Mouse (Mus musculus) midbrain, embryonic 12.5 days (tissue): ENCODE results near the gene Pcsk6. TPM values are rescaled to one million over a fixed set of nuclear protein-coding genes. Genes with fewer than 3 reads are reported as not detected.

ENCODE experiments used
- ATAC-seq: fragments of 200-750 bp; cut with Nextera tagmentation; 2 replicates; pipeline ENCODE4 v1.8.0; 2017; ENCODE audit warnings: low read depth, moderate TSS enrichment, moderate library complexity; ENCODE audit not compliant: low FRiP score
- H3K27ac ChIP-seq: fragments of 300-500 bp; sonication (generic); replicated peaks from 2 replicates; pipeline ENCODE4 v1.5.1; 2016; ENCODE audit warnings: mild to moderate bottlenecking
- H3K27me3 ChIP-seq: fragments of 300-500 bp; sonication (generic); 2 replicates; pipeline ENCODE4 v1.6.1; 2016; ENCODE audit warnings: mild to moderate bottlenecking
- H3K36me3 ChIP-seq: fragments of 300-500 bp; sonication (generic); 2 replicates; pipeline ENCODE4 v1.6.1; 2016
- H3K4me1 ChIP-seq: fragments of 300-500 bp; sonication (generic); 2 replicates; pipeline ENCODE4 v1.6.1; 2016
- H3K4me2 ChIP-seq: fragments of 300-500 bp; sonication (generic); replicated peaks from 2 replicates; pipeline ENCODE4 v1.6.1; 2016; ENCODE audit warnings: mild to moderate bottlenecking, moderate library complexity
- H3K4me3 ChIP-seq: fragments of 300-500 bp; sonication (generic); 2 replicates; pipeline ENCODE4 v1.5.1; 2016; ENCODE audit warnings: mild to moderate bottlenecking
- H3K9ac ChIP-seq: fragments of 300-500 bp; sonication (generic); replicated peaks from 2 replicates; pipeline ENCODE4 v1.6.1; 2016; ENCODE audit warnings: mild to moderate bottlenecking, moderate library complexity
- H3K9me3 ChIP-seq: fragments of 300-500 bp; sonication (generic); 2 replicates; pipeline ENCODE4 v1.6.1; 2016; ENCODE audit warnings: mild to moderate bottlenecking
- WGBS: fragments of 180-500 bp; shearing (Covaris S2); methylation state at CpG from one replicate; pipeline ENCODE4 v1.1.7; 2016; 5-methylcytosine and 5-hydroxymethylcytosine counted together
- polyA plus RNA-seq: library from polyadenylated mRNA; unstranded; fragments of >200 nt; fragmentation: Nextera tagmentation; extraction: Ambion mirVana; gene quantifications from 2 replicates; pipeline ENCODE4 v1.2.1, GENCODE M21; 2016

Gene Pcsk6
- polyA plus RNA-seq, 1 experiment from 2014 or later = 0.69 TPM

DNA sequence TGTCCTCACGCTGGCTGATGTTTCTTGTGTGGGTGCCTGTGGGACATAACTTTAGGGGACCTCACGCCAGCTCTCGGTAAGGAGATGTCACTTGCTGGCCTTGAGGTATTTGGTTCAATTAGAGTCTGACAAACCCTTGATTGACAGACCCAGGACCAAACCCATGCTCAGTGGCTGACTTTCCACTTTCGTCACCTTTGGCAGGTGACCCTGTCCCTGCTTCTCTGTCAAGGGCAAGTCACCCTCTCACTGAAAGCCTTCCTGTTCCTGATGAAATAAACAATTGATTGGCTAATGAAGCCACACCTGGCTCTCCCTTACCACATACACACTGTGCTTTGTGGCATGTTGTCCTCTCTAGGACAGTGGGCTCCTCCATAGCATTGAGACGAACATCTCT is 8.3 kb downstream of the Pcsk6 start:
- Histone ChIP-seq H3K4me2 (no peak overlapping the region), H3K9me3 (no peaks in the 10 kb centered on the region), H3K4me1 (peaks cover 19% of the 10 kb centered on the region), H3K4me3 (no peak overlapping the region), H3K27ac (no peak overlapping the region), H3K27me3 (peaks cover 22% of the 10 kb centered on the region), H3K36me3 (no peaks in the 10 kb centered on the region), H3K9ac (no peak overlapping the region)
- ATAC-seq = no peak
- WGBS = 86% methylated on average over 5 of the region's 5 CpGs

DNA sequence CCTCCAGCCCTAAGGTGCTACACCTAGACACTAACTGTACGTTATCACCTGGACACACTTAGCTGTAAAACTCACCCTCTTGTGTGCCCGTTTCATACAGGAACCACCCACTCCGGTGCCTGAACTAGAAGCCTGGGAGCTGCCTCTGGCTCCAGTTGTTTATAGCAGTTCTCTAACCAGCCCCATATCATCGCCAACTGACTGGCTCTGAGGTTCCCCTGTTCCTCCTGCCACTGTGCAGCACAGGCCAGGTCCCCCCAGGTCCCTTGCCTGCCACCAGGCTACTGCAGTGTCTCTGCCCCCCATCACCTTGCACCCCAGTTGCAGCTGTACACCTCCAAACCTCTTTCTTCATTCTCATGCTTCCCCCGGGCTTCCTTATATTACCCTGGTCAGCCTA is 8.7 kb downstream of the Pcsk6 start:
- Histone ChIP-seq H3K36me3 (no peaks in the 10 kb centered on the region), H3K4me2 (no peak overlapping the region), H3K27ac (no peak overlapping the region), H3K4me3 (no peak overlapping the region), H3K4me1 (peaks cover 19% of the 10 kb centered on the region), H3K9ac (no peak overlapping the region), H3K27me3 (peaks cover 17% of the 10 kb centered on the region), H3K9me3 (no peaks in the 10 kb centered on the region)
- ATAC-seq = no peak
- WGBS = 85% methylated on average over 5 of the region's 5 CpGs

DNA sequence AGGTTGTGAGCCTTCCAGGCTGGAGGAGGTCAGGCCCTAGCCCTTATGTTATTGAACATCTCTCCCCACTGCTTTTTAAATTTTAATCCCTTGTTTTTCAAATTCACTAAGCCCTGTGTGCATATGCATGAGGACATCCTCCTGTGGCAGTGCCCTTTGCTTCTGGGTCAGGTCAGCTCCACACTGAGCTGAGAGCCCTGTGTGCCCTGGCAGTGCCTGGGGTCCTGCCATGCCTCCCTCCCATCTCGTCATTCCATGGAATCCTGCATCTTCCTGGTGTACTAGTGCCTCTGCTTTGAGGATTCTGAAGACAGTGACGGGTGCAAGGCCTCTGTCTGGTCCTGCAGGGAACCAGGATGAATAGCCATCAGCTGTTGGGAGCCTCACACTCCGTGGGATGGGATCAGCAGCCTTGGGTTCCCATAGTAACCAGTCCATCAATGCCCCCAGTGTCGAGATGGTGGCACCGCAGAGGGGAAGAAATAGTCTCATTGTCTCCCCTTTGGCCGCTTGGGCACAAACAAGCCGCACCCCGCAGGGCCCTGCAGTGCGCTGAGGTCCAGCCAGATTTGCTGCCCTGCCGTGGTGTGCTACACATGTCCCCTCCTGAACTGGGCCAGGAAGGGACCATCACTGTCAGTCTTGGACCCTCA is 9.5 kb downstream of the Pcsk6 start:
- WGBS = 6% methylated on average over 10 of the region's 10 CpGs
- Histone ChIP-seq H3K9me3 (no peaks in the 10 kb centered on the region), H3K4me1 (peaks cover 19% of the 10 kb centered on the region), H3K9ac (no peak overlapping the region), H3K4me2 (peak overlapping the region; percentile 7; the same call in 1 of the 2 replicates), H3K27ac (no peak overlapping the region), H3K4me3 (no peak overlapping the region), H3K27me3 (peaks cover 12% of the 10 kb centered on the region), H3K36me3 (no peaks in the 10 kb centered on the region)
- peak; percentile 82 for ATAC-seq

DNA sequence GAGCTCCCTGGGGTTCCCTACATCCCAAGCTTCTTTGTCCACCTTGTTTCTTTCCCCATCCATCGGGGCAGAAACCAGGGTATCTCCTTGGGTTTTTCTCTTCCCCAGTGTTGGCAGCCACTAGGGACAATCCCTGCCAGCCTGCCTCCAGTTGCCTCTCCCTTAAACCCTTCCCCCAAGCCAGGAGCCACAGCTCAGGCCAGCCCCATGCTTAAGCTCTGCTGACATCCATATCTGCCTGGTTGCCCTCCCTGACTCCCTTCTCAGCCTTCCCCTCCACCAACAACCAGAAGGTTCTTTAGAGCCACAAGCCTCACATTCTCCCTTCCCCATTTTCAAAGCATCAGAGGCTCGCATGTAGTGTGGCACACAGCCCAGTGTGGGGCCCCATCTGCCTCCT is 10.3 kb downstream of the Pcsk6 start:
- Histone ChIP-seq H3K4me3 (no peak overlapping the region), H3K4me2 (no peak overlapping the region), H3K9ac (no peak overlapping the region), H3K9me3 (no peaks in the 10 kb centered on the region), H3K36me3 (no peaks in the 10 kb centered on the region), H3K4me1 (peaks cover 19% of the 10 kb centered on the region), H3K27ac (no peak overlapping the region), H3K27me3 (peaks cover 7% of the 10 kb centered on the region)
- WGBS = 85% methylated on average over 2 of the region's 2 CpGs
- ATAC-seq = no peak

DNA sequence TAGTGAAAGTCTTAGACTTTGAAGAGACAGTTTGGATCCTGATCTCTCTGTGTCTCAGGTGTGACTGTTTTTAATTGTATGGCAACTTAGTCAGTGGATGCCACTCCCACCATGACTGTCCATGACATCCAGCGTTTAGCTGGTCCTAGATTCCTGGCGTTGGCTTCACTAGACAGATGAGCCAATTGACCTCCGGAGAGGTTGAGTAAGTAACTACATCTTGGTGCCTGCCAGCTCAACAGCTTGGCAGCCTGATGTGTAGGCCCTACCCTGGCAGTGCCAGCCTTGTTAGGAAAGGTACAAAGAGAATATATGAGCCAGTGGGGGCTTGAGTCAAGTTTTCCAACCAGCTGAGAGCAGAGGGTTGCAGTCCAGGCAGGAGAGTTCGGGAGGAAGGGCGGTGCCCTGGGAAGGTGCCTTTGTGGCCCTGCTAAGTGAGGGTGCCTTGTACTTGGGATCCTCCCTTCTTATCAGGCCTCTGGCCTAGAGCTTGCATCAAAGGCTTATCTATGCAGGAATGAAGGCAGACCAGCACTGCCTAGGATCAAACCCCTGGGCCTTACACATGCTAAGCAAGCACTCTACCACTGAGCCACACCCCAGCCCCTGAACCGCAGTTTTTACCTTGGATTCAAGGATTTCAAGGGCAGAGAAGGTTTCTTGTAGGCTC is 11.8 kb downstream of the Pcsk6 start:
- no peaks in the 10 kb centered on the region for H3K9me3 ChIP-seq
- H3K4me1 ChIP-seq = peaks cover 19% of the 10 kb centered on the region
- peaks cover 7% of the 10 kb centered on the region for H3K27me3 ChIP-seq
- H3K4me2 ChIP-seq = no peak overlapping the region
- H3K4me3 ChIP-seq = no peak overlapping the region
- no peak overlapping the region for H3K27ac ChIP-seq
- no peaks in the 10 kb centered on the region for H3K36me3 ChIP-seq
- WGBS = 89% methylated on average over 6 of the region's 6 CpGs
- H3K9ac ChIP-seq = no peak overlapping the region
- no peak for ATAC-seq

DNA sequence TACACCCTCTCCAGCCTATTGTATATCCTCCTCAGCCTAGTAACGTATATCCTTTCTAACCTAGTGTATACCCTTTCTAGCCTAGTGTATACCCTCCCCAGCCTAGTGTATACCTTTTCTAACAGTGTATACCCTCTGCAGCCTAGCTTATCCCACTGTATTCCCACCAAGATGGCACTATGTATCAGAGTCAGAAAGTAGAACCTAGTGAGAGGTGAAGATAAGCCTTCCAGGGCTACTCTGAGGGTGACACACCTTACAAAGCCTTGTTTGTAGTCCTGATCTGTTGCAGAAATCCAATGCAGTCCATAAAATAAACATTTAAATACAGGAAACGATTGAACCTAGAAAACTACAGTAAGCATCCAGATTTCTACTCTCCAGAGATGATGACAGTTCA is 12.4 kb downstream of the Pcsk6 start:
- no peak overlapping the region for H3K9ac ChIP-seq
- H3K36me3 ChIP-seq = no peaks in the 10 kb centered on the region
- no peaks in the 10 kb centered on the region for H3K9me3 ChIP-seq
- peaks cover 19% of the 10 kb centered on the region for H3K4me1 ChIP-seq
- H3K27ac ChIP-seq = no peak overlapping the region
- 86% methylated on average over 2 of the region's 2 CpGs for WGBS
- no peak overlapping the region for H3K4me3 ChIP-seq
- no peak overlapping the region for H3K4me2 ChIP-seq
- peaks cover 9% of the 10 kb centered on the region for H3K27me3 ChIP-seq
- no peak for ATAC-seq

DNA sequence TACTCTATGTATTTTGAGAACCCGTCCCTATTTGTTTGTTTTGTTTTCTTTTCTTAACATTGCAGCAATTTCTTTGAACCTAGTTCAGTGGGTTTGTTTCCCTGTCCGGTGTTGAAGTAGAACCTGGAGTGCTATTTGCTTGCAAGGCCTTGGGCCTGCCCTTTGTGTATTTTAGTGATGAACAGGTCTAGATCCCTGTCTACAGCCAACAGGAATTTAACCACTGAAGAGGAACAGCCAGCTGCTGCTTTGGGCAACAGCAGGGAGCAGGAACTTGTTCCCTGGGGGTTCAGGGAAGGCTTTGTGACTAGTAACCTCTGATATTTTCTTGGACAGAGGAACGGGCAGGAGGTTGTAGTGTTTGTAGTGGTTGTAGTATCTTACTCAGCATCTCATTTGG is 15.1 kb downstream of the Pcsk6 start:
- Histone ChIP-seq H3K9ac (no peak overlapping the region), H3K27me3 (peaks cover 3% of the 10 kb centered on the region; the same call in 1 of the 2 replicates), H3K4me2 (no peak overlapping the region), H3K27ac (no peak overlapping the region), H3K36me3 (no peaks in the 10 kb centered on the region), H3K4me1 (peaks cover 4% of the 10 kb centered on the region), H3K4me3 (no peak overlapping the region), H3K9me3 (no peaks in the 10 kb centered on the region)
- WGBS = 79% methylated on average over 3 of the region's 3 CpGs
- no peak for ATAC-seq

DNA sequence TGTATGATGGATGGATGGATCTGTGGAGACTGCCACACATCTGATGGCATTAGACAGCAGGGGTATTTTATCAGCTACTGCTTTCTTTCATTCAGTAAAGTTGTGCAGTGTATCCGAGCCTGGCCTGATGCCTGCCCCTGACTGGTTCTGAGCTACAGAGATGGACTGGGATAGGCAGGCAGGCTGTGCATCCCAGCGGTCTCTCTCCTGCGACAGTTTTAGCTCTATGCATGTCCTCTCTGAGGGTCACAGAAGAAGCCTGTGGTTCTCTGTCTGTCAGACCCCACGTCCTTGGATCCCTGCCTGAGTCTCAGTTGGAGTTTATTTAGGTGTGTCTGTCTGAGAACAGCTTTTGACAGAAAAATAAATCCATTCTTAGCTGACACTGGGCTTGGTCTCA is 16.7 kb downstream of the Pcsk6 start:
- Histone ChIP-seq H3K4me3 (no peak overlapping the region), H3K27ac (no peak overlapping the region), H3K9me3 (no peaks in the 10 kb centered on the region), H3K36me3 (no peaks in the 10 kb centered on the region), H3K27me3 (peaks cover 3% of the 10 kb centered on the region; the same call in 1 of the 2 replicates), H3K4me1 (no peaks in the 10 kb centered on the region), H3K4me2 (no peak overlapping the region), H3K9ac (no peak overlapping the region)
- no peak for ATAC-seq
- whole genome bisulfite sequencing = 72% methylated on average over 4 of the region's 4 CpGs

DNA sequence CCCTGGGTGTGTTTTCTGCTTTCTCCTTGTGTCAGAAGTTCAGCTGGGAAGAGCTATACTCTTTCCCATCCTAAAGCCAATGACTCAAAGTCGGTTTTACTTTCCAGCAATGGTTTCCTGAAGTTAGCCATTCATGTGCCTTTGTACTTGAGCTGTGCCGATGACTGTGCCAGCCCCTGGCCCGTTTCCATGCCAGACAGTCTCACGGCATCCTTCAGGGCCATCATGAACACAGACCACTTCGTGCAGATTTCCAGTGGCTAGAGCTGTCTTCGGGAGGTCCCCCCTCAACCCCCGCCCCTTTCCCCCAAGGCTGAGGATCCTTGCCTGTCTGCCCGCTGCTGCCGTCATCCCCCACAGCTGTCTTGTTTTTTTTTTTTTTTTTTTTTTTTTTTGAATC is 17.8 kb downstream of the Pcsk6 start:
- Histone ChIP-seq H3K4me2 (no peak overlapping the region), H3K4me3 (no peak overlapping the region), H3K9me3 (no peaks in the 10 kb centered on the region), H3K27ac (no peak overlapping the region), H3K27me3 (peaks cover 3% of the 10 kb centered on the region; the same call in 1 of the 2 replicates), H3K36me3 (no peaks in the 10 kb centered on the region), H3K9ac (no peak overlapping the region), H3K4me1 (no peaks in the 10 kb centered on the region)
- 73% methylated on average over 9 of the region's 9 CpGs for WGBS
- ATAC-seq = no peak

DNA sequence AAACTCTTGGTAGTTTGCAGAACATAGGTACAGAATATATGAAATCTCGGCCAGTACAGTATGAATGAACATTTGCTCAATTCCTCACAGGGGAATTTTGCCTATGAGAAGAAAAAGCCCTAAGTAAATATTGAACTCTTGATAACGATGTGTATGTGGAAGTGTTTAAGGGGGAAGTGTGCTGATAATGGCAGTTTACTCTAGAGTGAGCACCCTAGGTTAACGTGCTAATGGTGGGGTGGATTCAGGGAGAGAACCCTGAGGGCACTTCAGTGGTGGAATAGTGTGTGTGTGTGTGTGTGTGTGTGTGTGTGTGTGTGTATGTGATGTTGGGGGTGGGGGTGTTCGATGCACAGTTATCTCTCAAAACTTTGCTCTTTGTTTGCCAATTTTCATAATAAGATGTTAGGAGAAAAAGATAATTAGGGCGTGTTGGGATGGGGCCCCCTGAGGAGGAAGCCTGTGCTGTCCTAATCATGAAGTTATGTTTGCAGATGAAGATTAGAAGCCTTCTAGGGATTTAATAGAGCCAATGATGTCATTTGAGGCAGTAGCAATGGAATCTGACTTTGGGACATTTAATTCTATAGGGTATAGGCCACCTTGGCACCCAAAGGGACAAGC is 19.2 kb downstream of the Pcsk6 start:
- Histone ChIP-seq H3K4me2 (no peak overlapping the region), H3K4me3 (no peak overlapping the region), H3K9me3 (no peaks in the 10 kb centered on the region), H3K27me3 (peaks cover 3% of the 10 kb centered on the region; the same call in 1 of the 2 replicates), H3K9ac (no peak overlapping the region), H3K27ac (no peak overlapping the region), H3K4me1 (no peaks in the 10 kb centered on the region), H3K36me3 (no peaks in the 10 kb centered on the region)
- WGBS = 86% methylated on average over 5 of the region's 5 CpGs
- ATAC-seq = no peak

DNA sequence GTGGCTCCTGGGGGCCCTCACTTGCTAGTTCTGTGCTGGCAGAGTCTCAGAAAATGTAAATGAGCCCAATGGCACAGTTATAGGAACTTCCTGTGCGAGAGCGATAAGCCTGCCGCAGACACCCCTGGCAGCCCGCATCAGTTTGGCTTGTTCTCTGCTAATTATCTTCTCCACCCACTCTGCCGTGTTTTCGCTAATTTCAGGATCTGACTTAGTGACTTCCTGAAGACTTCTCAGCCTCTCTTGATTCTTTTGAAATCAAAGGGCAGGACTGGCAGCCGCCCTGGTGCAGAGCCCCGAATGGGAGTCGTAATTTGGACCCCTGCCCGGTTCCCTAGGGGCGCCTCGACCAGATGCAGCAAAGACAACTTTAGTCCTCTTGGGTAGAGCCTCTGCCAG is 19.8 kb downstream of the Pcsk6 start:
- no peak overlapping the region for H3K4me2 ChIP-seq
- no peak overlapping the region for H3K27ac ChIP-seq
- no peak for ATAC-seq
- H3K27me3 ChIP-seq = peaks cover 3% of the 10 kb centered on the region; the same call in 1 of the 2 replicates
- no peak overlapping the region for H3K9ac ChIP-seq
- H3K4me1 ChIP-seq = no peaks in the 10 kb centered on the region
- 68% methylated on average over 12 of the region's 12 CpGs for WGBS
- no peaks in the 10 kb centered on the region for H3K9me3 ChIP-seq
- no peaks in the 10 kb centered on the region for H3K36me3 ChIP-seq
- no peak overlapping the region for H3K4me3 ChIP-seq

DNA sequence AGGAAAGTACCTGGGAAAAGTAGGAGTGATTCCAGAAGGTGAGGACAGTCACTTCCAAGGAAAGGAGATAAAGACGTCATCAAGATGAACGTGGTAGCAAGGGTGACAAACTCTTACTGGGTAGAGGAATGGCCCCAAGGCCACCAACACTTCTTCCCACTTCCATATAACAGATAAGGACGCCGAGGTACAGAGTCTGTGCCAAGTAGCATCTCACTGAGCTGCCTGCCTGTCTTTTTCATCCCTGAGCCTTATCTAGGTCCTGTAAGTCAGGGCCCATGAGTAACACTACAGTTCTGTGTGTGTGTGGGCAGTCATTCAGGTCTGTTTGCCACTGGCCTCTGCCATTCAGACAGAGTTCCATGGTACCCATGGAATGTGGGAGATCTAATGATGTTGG is 23.4 kb downstream of the Pcsk6 start:
- Histone ChIP-seq H3K4me3 (no peak overlapping the region), H3K9ac (no peak overlapping the region), H3K27me3 (no peaks in the 10 kb centered on the region), H3K4me1 (no peaks in the 10 kb centered on the region), H3K9me3 (no peaks in the 10 kb centered on the region), H3K4me2 (no peak overlapping the region), H3K27ac (no peak overlapping the region), H3K36me3 (no peaks in the 10 kb centered on the region)
- 88% methylated on average over 4 of the region's 4 CpGs for WGBS
- ATAC-seq = no peak
